Comparison of ENCODE assay signal across 26 mouse cellular contexts in genomic region chr8:4808831-4809230, GRCm38 (mm10).
"Had no signal": no experiment of that assay in that cellular context is flagged by ENCODE, and none has a peak within 500 bp of the region (broad histone marks: within the 10 kb centered on the region; RNA-seq: fewer than 3 reads in every experiment).

No protein-coding gene starts in this region.

- H3K4me2 ChIP-seq: heart, embryonic 12.5 days; hindbrain, embryonic 12.5 days; hindbrain, embryonic 14.5 days; intestine, embryonic 15.5 days; kidney, embryonic 15.5 days; limb, embryonic 12.5 days; liver, embryonic 13.5 days; liver, embryonic 15.5 days had no signal

- H3K27ac ChIP-seq: gastrocnemius, adult 2 months; heart, embryonic 10.5 days; hindbrain, embryonic 10.5 days; hindbrain, embryonic 12.5 days; hindbrain, embryonic 14.5 days; intestine, embryonic 15.5 days; kidney, embryonic 15.5 days; layer of hippocampus, adult 2 months; left cerebral cortex, adult 2 months; limb, embryonic 10.5 days; limb, embryonic 12.5 days; liver, embryonic 13.5 days; liver, embryonic 15.5 days had no signal

- H3K9ac ChIP-seq: heart, embryonic 12.5 days; hindbrain, embryonic 12.5 days; hindbrain, embryonic 14.5 days; intestine, embryonic 15.5 days; kidney, embryonic 15.5 days; limb, embryonic 12.5 days; liver, embryonic 13.5 days; liver, embryonic 15.5 days; liver, postnatal 0 days had no signal

- H3K4me1 ChIP-seq: heart, embryonic 10.5 days; heart, embryonic 12.5 days; hindbrain, embryonic 10.5 days; hindbrain, embryonic 12.5 days; intestine, embryonic 15.5 days; kidney, embryonic 15.5 days; limb, embryonic 10.5 days; limb, embryonic 12.5 days; liver, embryonic 13.5 days; liver, embryonic 15.5 days had no signal

- H3K27me3 ChIP-seq: heart, embryonic 12.5 days; hindbrain, embryonic 12.5 days; intestine, embryonic 15.5 days; kidney, embryonic 15.5 days; limb, embryonic 12.5 days; liver, embryonic 13.5 days; liver, embryonic 15.5 days had no signal

- DNase-seq: gastrocnemius, adult 2 months; gastrocnemius, postnatal 10 days; gastrocnemius, postnatal 25 days; heart, adult 18-20 months; heart, postnatal 10 days; heart, postnatal 4 days; kidney, postnatal 25 days; kidney, postnatal 4 days; liver; liver, embryonic 13.5 days; liver, postnatal 0 days had no signal

- H3K4me3 ChIP-seq: gastrocnemius, adult 2 months; heart, embryonic 10.5 days; heart, embryonic 12.5 days; hindbrain, embryonic 10.5 days; hindbrain, embryonic 12.5 days; intestine, embryonic 15.5 days; kidney, embryonic 15.5 days; layer of hippocampus, adult 2 months; left cerebral cortex, adult 2 months; limb, embryonic 10.5 days; limb, embryonic 12.5 days; liver, embryonic 13.5 days; liver, embryonic 15.5 days had no signal

- ATAC-seq: hindbrain, embryonic 16.5 days; inflammation-experienced regulatory T-cells, adult 6 months; intestine, embryonic 15.5 days; intestine, postnatal 0 days; liver, postnatal 0 days had no signal

- H3K36me3 ChIP-seq: heart, embryonic 10.5 days; heart, embryonic 12.5 days; hindbrain, embryonic 10.5 days; hindbrain, embryonic 12.5 days; intestine, embryonic 15.5 days; kidney, embryonic 15.5 days; limb, embryonic 10.5 days; limb, embryonic 12.5 days; liver, embryonic 13.5 days; liver, embryonic 15.5 days had no signal

- H3K9me3 ChIP-seq: heart, embryonic 12.5 days; hindbrain, embryonic 12.5 days; intestine, embryonic 15.5 days; kidney, embryonic 15.5 days; limb, embryonic 10.5 days; limb, embryonic 12.5 days; liver, embryonic 13.5 days; liver, embryonic 15.5 days had no signal
